Comparison of ENCODE assay signal across 8 mouse cellular contexts in the genomic region with DNA sequence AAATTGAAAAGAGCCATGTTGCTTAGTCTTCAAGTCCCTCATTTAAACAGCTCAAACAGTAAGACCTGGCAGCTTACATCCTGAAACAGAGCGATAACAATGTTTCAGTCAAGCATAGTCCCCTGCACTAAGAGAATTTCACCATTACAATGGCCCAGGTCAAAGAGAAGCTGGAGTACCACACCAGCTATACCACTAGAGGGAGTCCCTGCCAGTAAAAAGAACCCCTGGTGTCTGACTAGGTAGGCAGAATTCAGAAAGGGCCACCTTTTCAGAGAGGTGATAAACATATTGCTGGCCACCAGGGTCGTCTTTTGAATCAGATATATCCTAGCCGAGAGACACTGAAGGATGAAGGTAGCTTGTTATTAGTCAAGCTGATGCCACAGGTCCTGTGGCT. TPM values are rescaled to one million over a fixed set of nuclear protein-coding genes. Genes with fewer than 3 reads are reported as not detected.
DNase-seq lines count a peak whose midpoint lies in the region; ATAC-seq and TF ChIP-seq lines count a peak whose summit lies in the region.

No protein-coding gene starts in this region.

- peak; percentile 48 for TF ChIP-seq CTCF in kidney, adult 2 months (conservative IDR thresholded peaks at IDR 0.05; ENCODE audit: insufficient read depth, insufficient read length, low read depth, low read length)

- H3K4me3 ChIP-seq in neural tube, embryonic 11.5 days (ENCODE audit: low read depth, low read length), result no peak overlapping the region
- no peak overlapping the region for H3K4me3 ChIP-seq in embryonic facial prominence, embryonic 10.5 days
- no peak overlapping the region for H3K4me3 ChIP-seq in kidney, adult 2 months (ENCODE audit: insufficient read depth, low read depth, low read length)

- H3K9me3 ChIP-seq in neural tube, embryonic 11.5 days (ENCODE audit: control insufficient read depth, low read length), result no peaks in the 10 kb centered on the region
- no peaks in the 10 kb centered on the region for H3K9me3 ChIP-seq in embryonic facial prominence, embryonic 10.5 days

- H3K27me3 ChIP-seq in neural tube, embryonic 11.5 days (ENCODE audit: control insufficient read depth, insufficient read depth, low read length), result no peaks in the 10 kb centered on the region
- H3K27me3 ChIP-seq in embryonic facial prominence, embryonic 10.5 days (replicated peaks; ENCODE audit: low read depth, poor library complexity, severe bottlenecking), result no peaks in the 10 kb centered on the region
- H3K27me3 ChIP-seq in kidney, adult 2 months (replicated peaks; ENCODE audit: control insufficient read depth, insufficient read depth, low read length), result no peaks in the 10 kb centered on the region

- DNase-seq in adrenal gland, adult 2 months, result peak; percentile 54
- no peak for DNase-seq in adrenal gland, postnatal 4 days (ENCODE audit: low spot score in 2 of 2)
- peak; percentile 39 for DNase-seq in neural tube, embryonic 11.5 days (ENCODE audit: low spot score)
- DNase-seq in neural tube, embryonic 10.5 days (ENCODE audit: extremely low spot score, low spot score), result no peak
- peak; percentile 26 for DNase-seq in embryonic facial prominence, embryonic 10.5 days (ENCODE audit: low spot score)
- peak; percentile 49 for DNase-seq in kidney, adult 2 months
- DNase-seq in lung, postnatal 36 days, result peak; percentile 64
- DNase-seq in thymus, postnatal 25 days, result peak; percentile 49

- WGBS in neural tube, embryonic 11.5 days, result 63% methylated on average over 3 of the region's 3 CpGs
- 58% methylated on average over 3 of the region's 3 CpGs for WGBS in embryonic facial prominence, embryonic 10.5 days
- WGBS in kidney, adult 2 months, result 34% methylated on average over 3 of the region's 3 CpGs

- H3K4me1 ChIP-seq in neural tube, embryonic 11.5 days (ENCODE audit: control insufficient read depth, insufficient read depth, low read length), result no peaks in the 10 kb centered on the region
- H3K4me1 ChIP-seq in embryonic facial prominence, embryonic 10.5 days, result no peaks in the 10 kb centered on the region
- H3K4me1 ChIP-seq in kidney, adult 2 months (ENCODE audit: control insufficient read depth, insufficient read depth, low read length), result peaks cover 2% of the 10 kb centered on the region; the same call in 1 of the 2 replicates

- no peak overlapping the region for H3K27ac ChIP-seq in neural tube, embryonic 11.5 days (ENCODE audit: low read depth, low read length)
- no peak overlapping the region for H3K27ac ChIP-seq in embryonic facial prominence, embryonic 10.5 days (replicated peaks)
- no peak overlapping the region for H3K27ac ChIP-seq in kidney, adult 2 months (ENCODE audit: insufficient read depth, low read depth, low read length)

- H3K36me3 ChIP-seq in neural tube, embryonic 11.5 days (ENCODE audit: control insufficient read depth, insufficient read depth, low read length), result peaks cover 6% of the 10 kb centered on the region
- peaks cover 82% of the 10 kb centered on the region for H3K36me3 ChIP-seq in embryonic facial prominence, embryonic 10.5 days (replicated peaks)
- peaks cover 19% of the 10 kb centered on the region for H3K36me3 ChIP-seq in kidney, adult 2 months (ENCODE audit: control insufficient read depth, insufficient read depth, low read length)

- H3K9ac ChIP-seq in neural tube, embryonic 11.5 days (ENCODE audit: low read length), result no peak overlapping the region

- no peak for ATAC-seq in neural tube, embryonic 11.5 days (ENCODE audit: insufficient read depth, low FRiP score, low TSS enrichment)

- TF ChIP-seq POLR2A in kidney, adult 2 months (IDR thresholded peaks at IDR 0.05; ENCODE audit: low read depth, low read length), result no peak

- H3K4me2 ChIP-seq in neural tube, embryonic 11.5 days (ENCODE audit: low read depth), result no peak overlapping the region

RNA-seq across cellular contexts. Expression of gene Sdha, which starts 9.0 kb away (rescaled TPM):
- total RNA-seq in adrenal gland, adult 2 months (2021), result 100 to 1,000 TPM; 601 to 696 TPM
- 99.4 and 128 TPM in 2 replicates for polyA plus RNA-seq in adrenal gland, adult 2 months (2012; rRNA removed)
- total RNA-seq in adrenal gland, postnatal 4 days (2021), result 100 to 1,000 TPM; 450 to 473 TPM
- 228 and 255 TPM in 2 replicates for polyA plus RNA-seq in neural tube, embryonic 11.5 days (2014; fragmentation: Nextera tagmentation; extraction: Ambion mirVana)
- 252 and 254 TPM in 2 replicates for polyA plus RNA-seq in embryonic facial prominence, embryonic 10.5 days (2016; fragmentation: Nextera tagmentation; extraction: Ambion mirVana)
- 445 and 517 TPM in 2 replicates for polyA plus RNA-seq in kidney, adult 2 months (2012; rRNA removed)

RNA-seq across cellular contexts. Expression of gene Ccdc127, which starts 9.1 kb away (rescaled TPM):
- total RNA-seq in adrenal gland, adult 2 months (2021), result 10 to 100 TPM; 51.0 to 58.7 TPM
- polyA plus RNA-seq in adrenal gland, adult 2 months (2012; rRNA removed), result 1.1 and 1.3 TPM in 2 replicates
- total RNA-seq in adrenal gland, postnatal 4 days (2021), result 10 to 100 TPM; 48.3 to 50.8 TPM
- polyA plus RNA-seq in neural tube, embryonic 11.5 days (2014; fragmentation: Nextera tagmentation; extraction: Ambion mirVana), result 56.1 and 57.6 TPM in 2 replicates
- 55.8 and 59.1 TPM in 2 replicates for polyA plus RNA-seq in embryonic facial prominence, embryonic 10.5 days (2016; fragmentation: Nextera tagmentation; extraction: Ambion mirVana)
- polyA plus RNA-seq in kidney, adult 2 months (2012; rRNA removed), result 3.9 and 4.5 TPM in 2 replicates

RNA-seq across cellular contexts. Expression of gene Lrrc14b, which starts 22.8 kb away (rescaled TPM):
- total RNA-seq in adrenal gland, adult 2 months (2021), result under 1 TPM; 0.17 to 0.79 TPM
- 0.44 and 0.49 TPM in 2 replicates for polyA plus RNA-seq in adrenal gland, adult 2 months (2012; rRNA removed)
- 1 to 10 TPM in 1 of 2 experiments, under 1 TPM in 1; 0.78 to 1.5 TPM for total RNA-seq in adrenal gland, postnatal 4 days (2021)
- polyA plus RNA-seq in neural tube, embryonic 11.5 days (2014; fragmentation: Nextera tagmentation; extraction: Ambion mirVana), result not detected in 2 replicates
- polyA plus RNA-seq in embryonic facial prominence, embryonic 10.5 days (2016; fragmentation: Nextera tagmentation; extraction: Ambion mirVana), result not detected in 2 replicates
- 1.6 and 2.0 TPM in 2 replicates for polyA plus RNA-seq in kidney, adult 2 months (2012; rRNA removed)

RNA-seq across cellular contexts. Expression of gene Pdcd6, which starts 23.7 kb away (rescaled TPM):
- total RNA-seq in adrenal gland, adult 2 months (2021), result 100 to 1,000 TPM; 143 to 150 TPM
- 83.4 and 84.4 TPM in 2 replicates for polyA plus RNA-seq in adrenal gland, adult 2 months (2012; rRNA removed)
- 100 to 1,000 TPM; 143 to 145 TPM for total RNA-seq in adrenal gland, postnatal 4 days (2021)
- polyA plus RNA-seq in neural tube, embryonic 11.5 days (2014; fragmentation: Nextera tagmentation; extraction: Ambion mirVana), result 124 and 128 TPM in 2 replicates
- polyA plus RNA-seq in embryonic facial prominence, embryonic 10.5 days (2016; fragmentation: Nextera tagmentation; extraction: Ambion mirVana), result 128 and 135 TPM in 2 replicates
- polyA plus RNA-seq in kidney, adult 2 months (2012; rRNA removed), result 118 and 136 TPM in 2 replicates

RNA-seq across cellular contexts. Expression of gene Ahrr, which starts 48.9 kb away (rescaled TPM):
- 1 to 10 TPM in 1 of 2 experiments, under 1 TPM in 1; 0.81 to 1.9 TPM for total RNA-seq in adrenal gland, adult 2 months (2021)
- polyA plus RNA-seq in adrenal gland, adult 2 months (2012; rRNA removed), result 1.1 and 1.6 TPM in 2 replicates
- total RNA-seq in adrenal gland, postnatal 4 days (2021), result 1 to 10 TPM; 2.3 to 2.4 TPM
- 0.55 and 2.0 TPM in 2 replicates for polyA plus RNA-seq in neural tube, embryonic 11.5 days (2014; fragmentation: Nextera tagmentation; extraction: Ambion mirVana)
- polyA plus RNA-seq in embryonic facial prominence, embryonic 10.5 days (2016; fragmentation: Nextera tagmentation; extraction: Ambion mirVana), result 1.1 and 1.5 TPM in 2 replicates
- polyA plus RNA-seq in kidney, adult 2 months (2012; rRNA removed), result 0.55 and 0.65 TPM in 2 replicates

Comparison
In these comparisons a context has a peak if more than half of its experiments do, and no peak if none do; other contexts are left out.
1. DNase-seq: peak in adrenal gland, adult 2 months (single experiment), neural tube, embryonic 11.5 days (single experiment), embryonic facial prominence, embryonic 10.5 days (single experiment), kidney, adult 2 months (single experiment), lung, postnatal 36 days (single experiment) and thymus, postnatal 25 days (single experiment); none in adrenal gland, postnatal 4 days (0 of 2) and neural tube, embryonic 10.5 days (single experiment).
2. RNA of gene Ccdc127, which starts 9.1 kb away (polyA plus RNA-seq): 55.8 to 59.1 TPM in embryonic facial prominence, embryonic 10.5 days and 56.1 to 57.6 TPM in neural tube, embryonic 11.5 days; 3.9 to 4.5 TPM in kidney, adult 2 months and 1.1 to 1.3 TPM in adrenal gland, adult 2 months; every median in the first group is over 10 times any median in the second.